Comparison of ENCODE assay signal across 1 mouse cellular context in genomic region chr7:5083325-5084105, GRCm38 (mm10).
A peak's percentile ranks its signal among the peaks of the same experiment; 100 is the strongest.
TF ChIP-seq lines count a peak whose summit lies in the region.

No protein-coding gene starts in this region.

TF ChIP-seq in CH12.LX, 34 proteins besides CTCF, POLR2A, EP300 and RAD21 (continued from another document):
- TF ChIP-seq ZNF384 (IDR thresholded peaks at IDR 0.05; ENCODE audit: low read depth, low read length): no peak
- TF ChIP-seq CHD2 (IDR thresholded peaks at IDR 0.05; ENCODE audit: low read length): peak; percentile 68
- peak; percentile 72 for TF ChIP-seq TBP (conservative IDR thresholded peaks at IDR 0.05; ENCODE audit: low read depth, low read length)
- TF ChIP-seq NELFE (IDR thresholded peaks at IDR 0.05; ENCODE audit: low read depth, low read length): peak; percentile 70
- TF ChIP-seq MXI1 (IDR thresholded peaks at IDR 0.05; ENCODE audit: low read depth, low read length): no peak
- 0 out of 2 replicates have a peak, but pooled peaks have one; percentile 28 for TF ChIP-seq KAT2A (IDR thresholded peaks at IDR 0.05; ENCODE audit: insufficient replicate concordance, low read length)
- TF ChIP-seq POLR2AphosphoS2 (IDR thresholded peaks at IDR 0.05; ENCODE audit: low read depth, low read length): peak; percentile 78; the same call in 1 of the 2 replicates
- no peak for TF ChIP-seq SMC3 (IDR thresholded peaks at IDR 0.05; ENCODE audit: low read depth, low read length)
- no peak for TF ChIP-seq GABPA (IDR thresholded peaks at IDR 0.05; ENCODE audit: insufficient replicate concordance, low read depth, low read length)
- peak; percentile 24 for TF ChIP-seq ZMIZ1 (IDR thresholded peaks at IDR 0.05; ENCODE audit: low read depth, low read length)
- peak; percentile 69 for TF ChIP-seq JUN (IDR thresholded peaks at IDR 0.05; ENCODE audit: insufficient read depth, low read depth, low read length)
- TF ChIP-seq HCFC1 (IDR thresholded peaks at IDR 0.05; ENCODE audit: low read depth, low read length): peak; percentile 52
- TF ChIP-seq MYC (IDR thresholded peaks at IDR 0.05; ENCODE audit: low read depth, low read length): peak; percentile 73; the same call in 1 of the 2 replicates
- no peak for TF ChIP-seq CHD1 (IDR thresholded peaks at IDR 0.05; ENCODE audit: low read depth, low read length)
- TF ChIP-seq ELF1 (IDR thresholded peaks at IDR 0.05; ENCODE audit: low read depth, low read length): peak; percentile 69
- TF ChIP-seq ETS1 (conservative IDR thresholded peaks at IDR 0.05; ENCODE audit: low read depth, low read length): peak; percentile 47; the same call in 1 of the 2 replicates
- TF ChIP-seq PAX5 (IDR thresholded peaks at IDR 0.05; ENCODE audit: low read length): no peak
- no peak for TF ChIP-seq ZKSCAN1 (IDR thresholded peaks at IDR 0.05; ENCODE audit: borderline replicate concordance, low read depth, low read length)
